Mouse (Mus musculus) G1E (cell line): ENCODE results near the gene Grb2.

ENCODE experiments used
- CTCF ChIP-seq: IDR thresholded peaks from 2 replicates; pipeline ENCODE4 v1.5.1; 2012; ENCODE audit warnings: low read depth, low read length, inconsistent platforms, mixed read lengths
- GATA1 ChIP-seq: IDR thresholded peaks from 2 replicates; pipeline ENCODE4 v1.6.1; 2012; ENCODE audit warnings: borderline replicate concordance, low read length, inconsistent platforms, mixed read lengths
- GATA2 ChIP-seq: IDR thresholded peaks from 2 replicates; pipeline ENCODE4 v1.6.1; 2012; ENCODE audit warnings: low read depth, low read length, inconsistent platforms, borderline replicate concordance
- POLR2AphosphoS5 ChIP-seq: IDR thresholded peaks from 2 replicates; pipeline ENCODE4 v1.6.1; 2012; ENCODE audit warnings: low read depth, low read length, inconsistent platforms; ENCODE audit not compliant: insufficient replicate concordance
- TAL1 ChIP-seq: conservative IDR thresholded peaks from 2 replicates; pipeline ENCODE4 v1.6.1; 2012; ENCODE audit warnings: low read depth, low read length, inconsistent platforms, mixed read lengths

GRCm38 (mm10) chr11:115673471-115674234 lies 34.7 kb downstream of the Grb2 start:
- TF ChIP-seq CTCF = no peak
- TF ChIP-seq GATA2 = no peak
- TF ChIP-seq TAL1 = no peak
- no peak for TF ChIP-seq GATA1
- no peak for TF ChIP-seq POLR2AphosphoS5
